Mouse (Mus musculus): ENCODE measurements around the gene Slc5a3.

The Slc5a3 gene

DNA sequence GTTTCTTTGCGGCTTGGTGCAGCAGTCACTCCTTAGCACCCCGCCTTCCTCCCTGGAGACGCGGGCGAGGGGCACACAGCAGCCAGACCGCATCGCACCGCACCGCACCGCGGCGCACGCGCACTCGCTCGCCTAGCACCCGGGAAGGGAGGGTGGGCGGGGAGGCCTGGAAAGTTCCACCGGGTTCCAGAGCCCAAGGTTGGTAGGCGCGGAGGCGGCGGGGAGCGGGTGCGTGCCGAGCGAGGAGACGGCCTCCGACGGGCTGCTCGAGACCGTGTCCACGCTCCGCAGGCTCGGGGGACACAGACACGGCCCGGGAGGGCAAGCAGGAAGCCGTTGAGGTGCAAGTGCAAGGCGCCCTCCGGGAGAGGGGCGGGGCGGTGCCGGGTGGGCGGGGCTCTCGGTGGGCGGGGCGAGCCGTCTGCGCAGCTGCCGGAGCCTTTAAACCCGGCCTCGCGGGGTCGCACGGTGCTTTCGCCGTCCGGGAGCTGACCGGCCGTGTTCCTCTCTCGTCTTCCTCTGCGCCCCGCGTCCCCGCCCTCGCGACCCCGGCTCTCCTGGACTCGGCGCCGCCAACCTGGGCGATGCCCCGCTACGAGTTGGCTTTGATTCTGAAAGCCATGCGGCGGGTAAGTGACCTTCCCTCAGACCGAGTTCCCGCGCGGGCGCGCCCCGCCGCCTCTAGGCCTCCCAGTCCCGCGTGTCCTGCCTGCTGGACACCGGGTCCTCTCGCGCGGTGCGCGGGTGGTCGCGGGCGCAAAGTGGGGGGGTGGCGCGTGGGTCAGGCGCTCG, at the start of gene Slc5a3, which contains the start of the genes Mrps6 and Gm49711:
Gene Slc5a3 (plus strand): TSS at position 471 of the 792 bp plus-strand sequence.
Gene Mrps6 (plus strand): TSS at position 419 of the 792 bp plus-strand sequence.
Gene Gm49711 (plus strand): TSS at position 465 of the 792 bp plus-strand sequence.
- no peak for TF ChIP-seq GATA4 (IDR thresholded peaks at IDR 0.05; ENCODE audit: insufficient replicate concordance, low read length)

GRCm38 (mm10) chr16:92009586-92009985, 48.5 kb upstream of the Slc5a3 start:
- TF ChIP-seq GATA4 (IDR thresholded peaks at IDR 0.05; ENCODE audit: insufficient replicate concordance, low read length) = no peak

DNA sequence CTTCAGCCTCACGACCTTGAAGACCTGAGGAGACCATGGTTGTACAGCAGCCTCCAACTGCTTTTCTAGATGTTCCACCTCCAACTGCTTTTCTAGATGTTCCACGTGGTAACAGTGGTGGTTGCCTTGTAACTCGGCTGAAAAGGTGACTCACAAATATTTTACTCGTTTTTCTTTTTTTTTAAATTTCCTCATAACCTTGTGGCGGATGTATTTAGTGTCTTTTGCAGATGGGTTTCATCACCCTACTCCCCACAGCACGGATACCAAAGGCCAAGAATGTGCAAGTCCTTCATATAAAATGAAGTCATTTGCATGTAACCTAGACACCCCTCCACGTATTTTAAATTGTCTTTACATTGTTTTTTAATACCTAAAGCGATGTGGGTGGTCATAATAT, 41.3 kb upstream of the Slc5a3 start:
- no peak for TF ChIP-seq GATA4 (IDR thresholded peaks at IDR 0.05; ENCODE audit: insufficient replicate concordance, low read length)

DNA sequence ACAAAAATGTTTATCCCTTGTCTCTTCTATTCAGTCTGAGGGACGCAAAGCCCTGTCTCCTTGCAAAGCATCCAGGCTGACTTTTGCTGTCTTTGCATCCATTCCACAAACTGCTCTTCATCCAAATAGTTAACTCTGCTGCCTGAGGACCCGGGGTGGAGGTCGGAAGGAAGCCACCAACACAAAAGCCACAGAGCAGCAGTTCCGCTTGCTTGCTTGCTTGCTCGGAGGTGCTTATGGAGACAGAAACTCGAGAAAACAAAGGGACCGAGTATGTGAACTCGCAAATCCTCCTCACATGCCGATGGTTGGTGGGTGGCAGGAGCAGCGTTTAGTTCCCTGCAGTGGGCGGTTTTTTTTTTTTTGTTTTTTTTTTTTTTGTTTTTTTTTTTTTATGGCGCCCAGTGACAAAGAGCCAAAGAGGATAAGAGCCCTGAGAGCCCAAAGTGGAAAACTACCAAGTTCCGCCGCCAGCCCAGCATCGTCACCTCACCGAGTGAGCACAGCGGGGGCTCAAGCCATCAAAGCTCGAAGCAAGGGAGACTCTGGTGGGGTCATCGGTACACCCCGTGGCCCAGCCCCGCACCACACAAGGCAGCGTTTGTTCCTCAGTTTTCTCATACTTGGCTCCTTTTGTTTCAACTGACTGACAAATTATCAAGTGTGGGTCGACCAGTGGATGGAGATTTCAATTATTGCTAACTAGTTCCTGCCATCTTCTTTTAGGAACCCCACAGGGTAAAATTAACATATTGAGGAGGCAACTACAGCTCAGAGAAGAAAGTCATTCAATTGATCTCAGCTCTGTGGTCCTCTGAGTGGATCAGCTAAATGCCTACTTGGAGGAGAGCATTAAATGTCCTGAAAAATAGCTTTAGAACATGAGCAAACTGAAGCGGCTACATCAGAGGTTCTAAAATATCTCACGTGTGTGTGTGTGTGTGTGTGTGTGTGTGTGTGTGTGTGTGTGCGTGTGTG, 38.7 kb upstream of the Slc5a3 start:
- no peak for TF ChIP-seq GATA4 (IDR thresholded peaks at IDR 0.05; ENCODE audit: insufficient replicate concordance, low read length)

DNA sequence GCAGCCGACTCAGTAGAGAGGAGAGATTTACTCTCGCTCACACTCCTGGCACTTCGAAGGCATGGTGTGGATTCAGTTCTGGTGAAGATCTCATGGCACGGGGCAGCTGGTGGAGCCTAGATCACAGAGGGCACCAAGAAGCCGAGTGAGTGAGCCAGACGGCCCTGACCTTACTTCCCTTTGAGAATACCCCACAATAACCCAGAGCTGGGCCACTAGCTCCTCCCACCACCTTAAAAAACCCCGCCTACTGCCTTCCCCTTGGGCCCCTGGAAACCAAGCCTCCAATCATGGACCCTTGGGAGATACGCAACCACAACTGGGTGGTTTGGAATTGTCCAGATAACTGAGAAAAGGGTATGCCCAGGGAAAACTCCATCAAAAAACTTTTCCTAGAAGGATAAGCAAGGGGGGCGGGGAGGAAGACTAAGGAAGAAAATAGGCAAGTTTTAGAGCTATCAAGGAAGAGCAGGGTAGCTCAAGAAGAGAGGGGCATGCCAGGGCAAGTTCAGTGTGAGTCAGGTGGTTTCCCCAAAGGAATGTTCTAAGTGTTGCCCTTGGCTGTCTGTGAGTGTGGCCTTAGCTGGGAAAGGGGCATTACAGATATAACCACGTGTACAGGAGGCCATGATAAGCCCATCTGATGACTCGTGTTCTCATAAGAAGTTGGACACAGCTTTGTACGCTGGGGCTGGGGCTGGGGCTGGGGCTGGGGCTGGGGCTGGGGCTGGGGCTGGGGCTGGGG, 36.3 kb upstream of the Slc5a3 start:
- TF ChIP-seq GATA4 (IDR thresholded peaks at IDR 0.05; ENCODE audit: insufficient replicate concordance, low read length) = no peak

DNA sequence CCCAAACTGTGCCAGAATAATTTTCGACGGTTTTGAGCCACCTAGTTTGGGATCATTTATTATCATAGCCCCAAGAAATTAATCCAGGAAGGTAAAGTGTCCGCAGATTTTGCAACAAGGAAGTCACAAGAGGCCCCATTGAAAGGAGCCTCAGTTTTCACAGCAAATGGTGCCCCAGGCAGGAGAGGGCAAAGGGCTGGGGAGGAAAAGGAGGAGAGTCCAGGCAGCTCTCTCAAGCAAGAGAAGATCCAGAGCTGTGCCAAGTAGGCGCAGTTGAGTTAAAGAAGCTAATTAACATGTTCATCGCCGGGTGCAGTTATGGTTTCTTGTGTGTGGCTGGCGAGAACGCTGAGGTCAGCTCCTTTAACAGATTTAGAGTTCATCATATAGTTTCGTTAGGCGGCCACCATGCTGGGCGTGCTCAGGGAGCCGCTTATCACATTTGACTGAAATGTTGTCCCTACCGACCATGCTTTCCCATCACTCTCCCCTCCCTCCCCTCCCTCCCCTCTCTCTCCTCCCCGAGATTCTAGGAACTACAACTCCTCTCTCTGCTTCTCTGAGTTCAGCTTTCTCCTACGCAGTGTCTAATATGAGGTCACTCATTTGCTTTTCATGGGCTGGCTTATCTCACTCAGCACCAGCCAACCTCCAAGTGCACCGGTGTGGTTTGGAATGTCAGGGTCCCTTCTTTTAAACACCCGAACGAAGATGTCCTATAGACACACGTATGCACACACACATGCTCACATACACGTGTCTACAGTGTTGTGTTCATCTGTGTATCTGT, 35.4 kb upstream of the Slc5a3 start:
- TF ChIP-seq GATA4 (IDR thresholded peaks at IDR 0.05; ENCODE audit: insufficient replicate concordance, low read length) = no peak

DNA sequence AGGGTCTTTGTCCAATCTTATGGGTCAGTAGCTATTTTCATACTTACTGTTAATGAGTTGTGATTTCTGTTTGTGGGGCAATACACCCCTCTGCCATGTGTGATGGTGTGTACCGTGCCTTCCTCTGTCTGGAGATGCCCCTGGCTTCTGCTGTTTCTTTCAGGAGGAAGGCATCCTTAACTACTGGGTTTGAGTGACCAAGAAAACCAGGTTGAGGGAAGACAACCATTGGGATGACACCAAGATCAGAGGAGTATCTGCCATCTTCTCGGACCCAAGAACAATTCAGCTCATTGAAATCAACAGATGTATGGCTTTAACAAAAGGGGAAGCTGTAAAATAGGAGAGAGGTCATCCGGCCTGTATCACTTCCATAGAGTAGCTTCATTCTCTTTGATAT, 24.8 kb upstream of the Slc5a3 start:
- TF ChIP-seq GATA4 (IDR thresholded peaks at IDR 0.05; ENCODE audit: insufficient replicate concordance, low read length) = no peak

- TF ChIP-seq GATA4 (IDR thresholded peaks at IDR 0.05; ENCODE audit: insufficient replicate concordance, low read length) = no peak
Observed at GRCm38 (mm10) chr16:92034676-92035075, 23.4 kb upstream of the Slc5a3 start.

- no peak for TF ChIP-seq GATA4 (IDR thresholded peaks at IDR 0.05; ENCODE audit: insufficient replicate concordance, low read length)
Observed at GRCm38 (mm10) chr16:92036701-92037100, 21.4 kb upstream of the Slc5a3 start.

DNA sequence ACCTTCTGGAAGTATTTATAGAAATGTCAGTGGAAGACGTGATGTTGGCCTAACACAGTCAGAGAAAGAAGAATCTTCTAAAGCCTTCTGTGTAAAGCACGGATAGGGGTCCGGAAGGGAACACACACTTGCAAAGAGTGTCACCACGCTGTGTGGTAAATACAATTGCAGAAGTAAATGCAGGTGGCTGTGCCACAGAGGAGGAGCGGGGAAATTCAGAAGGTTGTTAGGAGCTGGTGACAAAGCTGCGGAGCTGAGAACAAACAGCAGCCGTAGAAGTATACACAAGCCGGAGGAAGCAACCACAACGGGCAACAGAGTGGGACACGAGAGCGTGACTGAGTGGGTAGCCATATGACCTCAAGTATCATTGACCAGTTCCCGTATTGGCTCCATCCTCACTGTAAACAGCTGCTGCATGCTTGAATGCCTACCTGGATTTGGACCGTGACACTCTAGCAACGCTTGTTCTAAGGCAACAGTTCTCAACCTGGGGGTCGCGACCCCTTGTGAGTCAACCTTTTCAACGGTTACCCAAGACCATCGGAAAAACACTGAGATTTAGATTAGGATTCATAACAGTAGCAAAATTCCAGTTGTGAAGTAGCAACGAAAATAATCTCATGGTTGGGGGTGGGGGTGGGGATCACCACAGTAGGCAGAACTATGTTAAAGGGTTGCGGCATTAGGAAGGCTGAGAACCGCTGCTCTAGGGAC, 20.1 kb upstream of the Slc5a3 start:
- TF ChIP-seq GATA4 (IDR thresholded peaks at IDR 0.05; ENCODE audit: insufficient replicate concordance, low read length) = no peak

DNA sequence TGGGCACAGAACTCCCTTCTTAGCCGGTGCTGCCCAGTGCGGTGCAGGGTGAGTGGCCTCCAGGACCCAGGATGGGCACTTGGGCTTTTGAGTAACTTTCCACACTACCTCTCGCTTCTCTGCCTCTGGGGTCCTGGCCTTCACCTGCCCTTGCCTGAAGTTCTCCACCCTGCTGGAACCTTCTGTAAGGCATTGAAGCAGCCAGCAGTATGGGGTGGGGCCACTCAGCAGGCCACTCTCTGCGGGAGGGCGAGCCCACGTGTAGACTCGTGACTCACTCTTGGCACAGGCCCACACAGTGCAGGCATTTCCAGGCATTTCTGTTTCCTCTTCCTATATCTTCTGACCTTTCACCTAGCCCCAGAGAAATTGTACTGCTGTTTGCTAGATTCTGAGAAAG, 18.7 kb upstream of the Slc5a3 start:
- no peak; the same call in 1 of the 2 replicates for TF ChIP-seq GATA4 (IDR thresholded peaks at IDR 0.05; ENCODE audit: insufficient replicate concordance, low read length)

DNA sequence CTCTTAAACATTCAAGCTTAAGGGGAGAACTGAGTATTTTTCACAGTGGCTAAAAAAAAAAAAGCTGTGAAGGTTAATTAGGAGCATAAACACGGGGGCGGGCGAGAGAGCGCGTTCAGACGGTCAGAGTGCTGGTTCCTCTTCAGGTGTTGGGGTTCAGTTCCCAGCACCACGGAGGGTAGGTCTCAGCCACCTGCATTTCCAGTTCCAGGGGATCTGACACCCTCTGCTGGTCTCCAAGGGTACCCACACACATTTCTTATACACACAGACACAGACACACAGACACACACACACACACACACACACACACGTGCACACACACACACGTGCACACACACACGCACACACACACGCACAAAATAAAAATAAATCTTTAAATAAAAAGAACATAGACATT, 18.2 kb upstream of the Slc5a3 start:
- no peak for TF ChIP-seq GATA4 (IDR thresholded peaks at IDR 0.05; ENCODE audit: insufficient replicate concordance, low read length)

- no peak for TF ChIP-seq GATA4 (IDR thresholded peaks at IDR 0.05; ENCODE audit: insufficient replicate concordance, low read length)
Observed at GRCm38 (mm10) chr16:92051777-92052310, 6.3 kb upstream of the Slc5a3 start.

Data from liver, adult (tissue).